Mouse (Mus musculus): ENCODE measurements around the gene Zfp664. TPM values are rescaled to one million over a fixed set of nuclear protein-coding genes. Genes with fewer than 3 reads are reported as not detected.

Gene Zfp664
- polyA plus RNA-seq, 1 experiment from 2014 or later, result 79.5 TPM

GRCm38 (mm10) chr5:124908860-124909259 lies 46.4 kb downstream of the Zfp664 start:
- peak; percentile 97 for TF ChIP-seq CTCF (IDR thresholded peaks at IDR 0.05)
- peak; percentile 60; the same call in 1 of the 2 replicates for TF ChIP-seq EP300 (IDR thresholded peaks at IDR 0.05)
- no peak overlapping the region for H3K27ac ChIP-seq (ENCODE audit: low read length)
- no peaks in the 10 kb centered on the region for H3K9me3 ChIP-seq (ENCODE audit: low read length)
- ATAC-seq (peak; percentile 90), DNase-seq (ENCODE audit: low spot score) (peak; percentile 88)
- no peak overlapping the region for H3K9ac ChIP-seq (replicated peaks; ENCODE audit: low read depth)
- H3K36me3 ChIP-seq (ENCODE audit: insufficient read depth, low read length), result no peaks in the 10 kb centered on the region
- WGBS, result 9% methylated on average over 5 of the region's 5 CpGs
- H3K27me3 ChIP-seq (replicated peaks; ENCODE audit: insufficient read depth, low read length), result no peaks in the 10 kb centered on the region
- H3K4me1 ChIP-seq (ENCODE audit: insufficient read depth, low read depth, low read length), result no peaks in the 10 kb centered on the region
- no peak overlapping the region for H3K4me3 ChIP-seq (ENCODE audit: low read depth, low read length)
- H3K4me2 ChIP-seq (replicated peaks; ENCODE audit: low read depth, low read length), result no peak overlapping the region

GRCm38 (mm10) chr5:124912276-124912675 lies 49.8 kb downstream of the Zfp664 start:
- H3K4me2 ChIP-seq (replicated peaks; ENCODE audit: low read depth, low read length), result no peak overlapping the region
- H3K4me1 ChIP-seq (ENCODE audit: insufficient read depth, low read depth, low read length), result no peaks in the 10 kb centered on the region
- H3K4me3 ChIP-seq (ENCODE audit: low read depth, low read length), result no peak overlapping the region
- H3K9ac ChIP-seq (replicated peaks; ENCODE audit: low read depth), result no peak overlapping the region
- no peaks in the 10 kb centered on the region for H3K36me3 ChIP-seq (ENCODE audit: insufficient read depth, low read length)
- TF ChIP-seq EP300 (IDR thresholded peaks at IDR 0.05), result no peak
- no peak for TF ChIP-seq CTCF (IDR thresholded peaks at IDR 0.05)
- H3K27ac ChIP-seq (ENCODE audit: low read length), result no peak overlapping the region
- DNase-seq (ENCODE audit: low spot score) (peak; percentile 40), ATAC-seq (no peak)
- WGBS, result 52% methylated on average over 6 of the region's 7 CpGs
- no peaks in the 10 kb centered on the region for H3K27me3 ChIP-seq (replicated peaks; ENCODE audit: insufficient read depth, low read length)
- no peaks in the 10 kb centered on the region for H3K9me3 ChIP-seq (ENCODE audit: low read length)

GRCm38 (mm10) chr5:124912946-124913933 lies 50.7 kb downstream of the Zfp664 start:
- 54% methylated on average over 20 of the region's 20 CpGs for WGBS

GRCm38 (mm10) chr5:124919798-124920197 lies 57.3 kb downstream of the Zfp664 start:
- H3K4me1 ChIP-seq (ENCODE audit: insufficient read depth, low read depth, low read length), result no peaks in the 10 kb centered on the region
- WGBS, result 53% methylated on average over 3 of the region's 3 CpGs
- ATAC-seq (0 out of 2 replicates have a peak, but pooled peaks have one; percentile 32), DNase-seq (ENCODE audit: low spot score) (no peak)
- H3K9me3 ChIP-seq (ENCODE audit: low read length), result no peaks in the 10 kb centered on the region
- H3K27ac ChIP-seq (ENCODE audit: low read length), result no peak overlapping the region
- no peak overlapping the region for H3K4me2 ChIP-seq (replicated peaks; ENCODE audit: low read depth, low read length)
- H3K27me3 ChIP-seq (replicated peaks; ENCODE audit: insufficient read depth, low read length), result no peaks in the 10 kb centered on the region
- TF ChIP-seq CTCF (IDR thresholded peaks at IDR 0.05), result no peak
- TF ChIP-seq EP300 (IDR thresholded peaks at IDR 0.05), result 0 out of 2 replicates have a peak, but pooled peaks have one; percentile 24
- no peak overlapping the region for H3K9ac ChIP-seq (replicated peaks; ENCODE audit: low read depth)
- no peak overlapping the region for H3K4me3 ChIP-seq (ENCODE audit: low read depth, low read length)
- H3K36me3 ChIP-seq (ENCODE audit: insufficient read depth, low read length), result no peaks in the 10 kb centered on the region

More at GRCm38 (mm10) chr5:124912946-124913933, 50.7 kb downstream of the Zfp664 start:
- Histone ChIP-seq H3K4me3 (ENCODE audit: low read depth, low read length) (no peak overlapping the region), H3K36me3 (ENCODE audit: insufficient read depth, low read length) (no peaks in the 10 kb centered on the region), H3K9me3 (ENCODE audit: low read length) (no peaks in the 10 kb centered on the region), H3K9ac (replicated peaks; ENCODE audit: low read depth) (no peak overlapping the region), H3K27ac (ENCODE audit: low read length) (no peak overlapping the region), H3K4me1 (ENCODE audit: insufficient read depth, low read depth, low read length) (no peaks in the 10 kb centered on the region), H3K27me3 (replicated peaks; ENCODE audit: insufficient read depth, low read length) (no peaks in the 10 kb centered on the region), H3K4me2 (replicated peaks; ENCODE audit: low read depth, low read length) (no peak overlapping the region)
- no peak for TF ChIP-seq EP300 (IDR thresholded peaks at IDR 0.05)
- no peak for TF ChIP-seq CTCF (IDR thresholded peaks at IDR 0.05)
- DNase-seq (ENCODE audit: low spot score), result no peak
- no peak for ATAC-seq

GRCm38 (mm10) chr5:124921410-124921809 lies 58.9 kb downstream of the Zfp664 start:
- Histone ChIP-seq H3K4me1 (ENCODE audit: insufficient read depth, low read depth, low read length) (no peaks in the 10 kb centered on the region), H3K27ac (ENCODE audit: low read length) (no peak overlapping the region), H3K9ac (replicated peaks; ENCODE audit: low read depth) (no peak overlapping the region), H3K27me3 (replicated peaks; ENCODE audit: insufficient read depth, low read length) (no peaks in the 10 kb centered on the region), H3K4me3 (ENCODE audit: low read depth, low read length) (no peak overlapping the region), H3K9me3 (ENCODE audit: low read length) (no peaks in the 10 kb centered on the region), H3K4me2 (replicated peaks; ENCODE audit: low read depth, low read length) (no peak overlapping the region), H3K36me3 (ENCODE audit: insufficient read depth, low read length) (no peaks in the 10 kb centered on the region)
- ATAC-seq (no peak), DNase-seq (ENCODE audit: low spot score) (no peak)
- no peak for TF ChIP-seq CTCF (IDR thresholded peaks at IDR 0.05)
- no peak for TF ChIP-seq EP300 (IDR thresholded peaks at IDR 0.05)
